Mouse (Mus musculus) CH12.LX (cell line): ENCODE data around the gene Cd300a. TPM values are rescaled to one million over a fixed set of nuclear protein-coding genes. Genes with fewer than 3 reads are reported as not detected.

Source experiments
- DNase-seq: peaks from one replicate; pipeline ENCODE4 v3.0.0-alpha.2; 2013; ENCODE audit errors: extremely low read depth
- H3K27ac ChIP-seq: 2 replicates; pipeline ENCODE4 v1.5.1; 2012; ENCODE audit warnings: low read depth, mild to moderate bottlenecking, control low read depth, moderate library complexity; ENCODE audit not compliant: insufficient read depth
- H3K27me3 ChIP-seq: replicated peaks from 2 replicates; pipeline ENCODE3; 2012; ENCODE audit warnings: inconsistent platforms
- H3K36me3 ChIP-seq, 2 experiments: replicated peaks in 1 of 2; 2 replicates each; pipeline versions ENCODE3 to v1.6.1; 2012; ENCODE audit warnings: inconsistent platforms in 1 of 2, low read length in 1 of 2, mild to moderate bottlenecking in 1 of 2, mixed read lengths in 1 of 2, moderate library complexity in 1 of 2; ENCODE audit not compliant: control insufficient read depth in 1 of 2, insufficient read depth in 1 of 2
- H3K4me1 ChIP-seq, 2 experiments: 2 replicates each; pipeline ENCODE4 v1.6.1; 2012; ENCODE audit warnings: inconsistent platforms in 1 of 2, moderate library complexity in 1 of 2; ENCODE audit not compliant: insufficient read depth in 2 of 2, control insufficient read depth in 1 of 2
- H3K4me2 ChIP-seq: 2 replicates; pipeline ENCODE4 v1.6.1; 2012; ENCODE audit warnings: low read depth, mild to moderate bottlenecking, control low read depth; ENCODE audit not compliant: poor library complexity, insufficient read depth, severe bottlenecking
- H3K4me3 ChIP-seq, 3 experiments: fragments of 150-350 bp in 1 of 3; sonication (generic) in 1 of 3; replicated peaks in 1 of 3; 2 replicates each; pipeline versions ENCODE3 to v1.5.1; 2011 to 2012; ENCODE audit warnings: low read depth in 2 of 3, low read length in 2 of 3, mild to moderate bottlenecking in 2 of 3, moderate library complexity in 2 of 3, control low read depth in 1 of 3, improper control_type of control experiment in 1 of 3, inconsistent platforms in 1 of 3, mixed read lengths in 1 of 3; ENCODE audit not compliant: poor library complexity in 1 of 3
- H3K79me2 ChIP-seq: replicated peaks from 2 replicates; pipeline ENCODE4 v1.6.1; 2012; ENCODE audit warnings: mild to moderate bottlenecking, moderate library complexity; ENCODE audit not compliant: control insufficient read depth, poor library complexity, insufficient read depth, severe bottlenecking; ENCODE audit errors: extremely low read depth
- H3K9ac ChIP-seq: 2 replicates; pipeline ENCODE4 v1.6.1; 2012; ENCODE audit warnings: low read depth, mild to moderate bottlenecking, control low read depth, moderate library complexity; ENCODE audit not compliant: insufficient read depth
- H3K9me3 ChIP-seq: replicated peaks from 2 replicates; pipeline ENCODE3; 2012; ENCODE audit warnings: low read length, inconsistent platforms, mixed read lengths
- BHLHE40 ChIP-seq: IDR thresholded peaks from 2 replicates; pipeline ENCODE4 v1.6.1; 2011; ENCODE audit warnings: mild to moderate bottlenecking, low read depth, low read length, improper control_type of control experiment
- EP300 ChIP-seq: IDR thresholded peaks from 2 replicates; pipeline ENCODE4 v1.6.1; 2011; ENCODE audit warnings: low read length, improper control_type of control experiment
- ETS1 ChIP-seq: conservative IDR thresholded peaks from 2 replicates; pipeline ENCODE4 v1.6.1; 2012; ENCODE audit warnings: low read depth, mild to moderate bottlenecking, inconsistent platforms, low read length, improper control_type of control experiment, moderate library complexity
- GABPA ChIP-seq: IDR thresholded peaks from 2 replicates; pipeline ENCODE4 v1.6.1; 2012; ENCODE audit warnings: low read depth, low read length, improper control_type of control experiment, inconsistent platforms; ENCODE audit not compliant: insufficient replicate concordance
- JUN ChIP-seq: IDR thresholded peaks from 2 replicates; pipeline ENCODE4 v1.6.1; 2011; ENCODE audit warnings: low read depth, mild to moderate bottlenecking, low read length, improper control_type of control experiment, moderate library complexity; ENCODE audit not compliant: insufficient read depth
- JUND ChIP-seq: conservative IDR thresholded peaks from 2 replicates; pipeline ENCODE4 v1.6.1; 2011; ENCODE audit warnings: low read depth, low read length, improper control_type of control experiment
- MAX ChIP-seq: IDR thresholded peaks from 2 replicates; pipeline ENCODE4 v1.6.1; 2011; ENCODE audit warnings: low read length, improper control_type of control experiment
- MEF2A ChIP-seq: IDR thresholded peaks from 2 replicates; pipeline ENCODE4 v1.6.1; 2014; ENCODE audit warnings: low read depth, mild to moderate bottlenecking, inconsistent platforms, low read length, improper control_type of control experiment, borderline replicate concordance
- MXI1 ChIP-seq: IDR thresholded peaks from 2 replicates; pipeline ENCODE4 v1.6.1; 2011; ENCODE audit warnings: mild to moderate bottlenecking, low read depth, low read length, improper control_type of control experiment
- NELFE ChIP-seq: IDR thresholded peaks from 2 replicates; pipeline ENCODE4 v1.6.1; 2011; ENCODE audit warnings: low read depth, low read length, improper control_type of control experiment
- POLR2AphosphoS2 ChIP-seq: IDR thresholded peaks from 2 replicates; pipeline ENCODE4 v1.6.1; 2011; ENCODE audit warnings: low read depth, low read length, improper control_type of control experiment
- RAD21 ChIP-seq: IDR thresholded peaks from 2 replicates; pipeline ENCODE4 v1.6.1; 2011; ENCODE audit warnings: low read depth, mild to moderate bottlenecking, low read length, improper control_type of control experiment, moderate library complexity
- RCOR1 ChIP-seq: conservative IDR thresholded peaks from 2 replicates; pipeline ENCODE4 v1.6.1; 2012; ENCODE audit warnings: low read depth, mild to moderate bottlenecking, inconsistent platforms, low read length, improper control_type of control experiment
- UBTF ChIP-seq: IDR thresholded peaks from 2 replicates; pipeline ENCODE4 v1.6.1; 2012; ENCODE audit warnings: low read depth, mild to moderate bottlenecking, inconsistent platforms, low read length, improper control_type of control experiment, moderate library complexity
- USF2 ChIP-seq: conservative IDR thresholded peaks from 2 replicates; pipeline ENCODE4 v1.6.1; 2011; ENCODE audit warnings: low read depth, low read length, improper control_type of control experiment
- ZKSCAN1 ChIP-seq: IDR thresholded peaks from 2 replicates; pipeline ENCODE4 v1.6.1; 2012; ENCODE audit warnings: low read depth, inconsistent platforms, low read length, improper control_type of control experiment, borderline replicate concordance
- ZMIZ1 ChIP-seq: IDR thresholded peaks from 2 replicates; pipeline ENCODE4 v1.6.1; 2012; ENCODE audit warnings: low read depth, mild to moderate bottlenecking, inconsistent platforms, low read length, improper control_type of control experiment
- dilution Hi-C: fragments of 300-500 bp; cut with MboI; formaldehyde crosslinking; loops from 2 replicates; pipeline ENCODE4 v1.14.3; 2020; ENCODE audit warnings: low sequenced_read_pairs; ENCODE audit not compliant: extremely low pct_unique_long_range_greater_than_20kb, extremely low pct_ligation_motif_present
- in situ Hi-C: fragments of 300-500 bp; cut with MboI; formaldehyde crosslinking; loops from 3 replicates; pipeline ENCODE4 v1.14.3; 2019; ENCODE audit warnings: low sequenced_read_pairs, low pct_ligation_motif_present, low pct_unique_long_range_greater_than_20kb, mixed read lengths
- polyA plus RNA-seq: library from polyadenylated mRNA; unstranded; fragments of >175 nt; gene quantifications from 2 replicates; pipeline ENCODE4 v1.2.1, GENCODE M21; 2012; ENCODE audit warnings: low read depth; ENCODE audit not compliant: insufficient read length
- total RNA-seq, 2 experiments: library from RNA; depleted of rRNA; stranded (reverse); fragments of 300-350 nt in 1 of 2; fragments of >200 nt in 1 of 2; gene quantifications; 2 replicates each; pipeline ENCODE4 v1.2.3; 2012 to 2014

Cd300a gene
- total and polyA plus RNA-seq, 3 experiments, result 0.13 to 1.0 (median 0.32) TPM

DNA sequence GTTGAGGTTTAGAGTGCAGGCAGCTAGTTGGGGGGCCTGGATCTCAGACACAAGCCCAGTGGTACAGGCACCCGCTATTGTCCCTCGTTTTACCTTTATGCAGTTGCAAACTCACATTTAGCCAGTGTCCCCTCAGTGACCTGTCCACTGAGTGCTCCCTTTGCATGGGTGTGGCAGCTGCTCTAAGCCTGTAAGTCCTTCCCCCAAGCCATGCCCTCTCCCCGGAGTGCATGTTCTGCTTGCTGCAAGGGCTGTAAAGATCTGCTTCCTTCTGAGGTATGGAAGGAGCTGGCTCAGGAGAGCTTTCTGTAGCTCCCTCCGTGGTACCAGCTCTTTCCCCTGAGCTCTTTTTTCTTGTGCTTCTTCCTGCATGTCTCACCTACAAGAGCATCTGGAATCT, 43.8 kb downstream of the Cd300a start:
- Histone ChIP-seq H3K27me3 (peaks cover 76% of the 10 kb centered on the region), H3K9ac (no peak overlapping the region), H3K4me2 (no peak overlapping the region), H3K79me2 (no peaks in the 10 kb centered on the region), H3K27ac (no peak overlapping the region), H3K9me3 (peaks cover 4% of the 10 kb centered on the region), H3K4me3 (no peak overlapping the region), H3K4me1 (no peaks in the 10 kb centered on the region), H3K36me3 (no peaks in the 10 kb centered on the region)
- no peak for TF ChIP-seq MEF2A
- no peak for TF ChIP-seq JUN
- TF ChIP-seq RAD21, result no peak
- no peak for TF ChIP-seq RCOR1
- no peak for TF ChIP-seq MAX
- no peak for TF ChIP-seq ZKSCAN1
- no peak for TF ChIP-seq ZMIZ1
- no peak for TF ChIP-seq EP300
- no peak for TF ChIP-seq GABPA
- no peak for TF ChIP-seq JUND
- in situ Hi-C loops, result no loop called here
- DNase-seq, result no peak
- dilution Hi-C loops, result no loop called here

DNA sequence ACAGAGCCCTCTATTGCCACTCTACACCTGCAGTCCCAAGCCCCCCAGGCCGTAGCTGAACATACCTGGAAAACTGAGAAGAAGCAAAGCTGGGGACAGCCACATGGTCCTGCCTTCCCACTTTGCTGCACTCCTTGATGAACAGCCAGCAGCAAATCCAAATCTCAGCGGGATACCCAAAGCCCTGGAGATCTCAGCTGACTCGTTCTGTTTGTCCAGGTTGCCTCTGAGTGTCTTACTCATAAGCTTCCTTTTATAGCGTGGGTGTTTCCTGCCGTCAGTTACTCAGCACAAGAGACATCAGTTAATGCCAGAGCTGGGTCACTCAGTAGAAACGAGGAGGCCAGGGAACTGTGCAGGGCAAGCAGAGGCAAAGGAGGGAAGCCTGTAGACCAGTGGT, 44.3 kb downstream of the Cd300a start, which contains the start of gene Cd300lb:
Cd300lb (minus strand) TSS at position 243 of the 400 bp plus-strand sequence.
- no peak for DNase-seq
- peaks cover 4% of the 10 kb centered on the region for H3K9me3 ChIP-seq
- no peak within 1 kb of the TSS for H3K4me3 ChIP-seq
- no peak within 1 kb of the TSS for H3K9ac ChIP-seq
- H3K79me2 ChIP-seq, result no peaks in the 10 kb centered on the region
- H3K4me1 ChIP-seq, result no peaks in the 10 kb centered on the region
- dilution Hi-C loops (no loop called here), in situ Hi-C loops (no loop called here)
- no peaks in the 10 kb centered on the region for H3K36me3 ChIP-seq
- TF ChIP-seq POLR2AphosphoS2 (no peak), MEF2A (no peak), BHLHE40 (no peak), EP300 (no peak), RCOR1 (no peak), USF2 (no peak), MXI1 (no peak), NELFE (no peak), ETS1 (no peak), UBTF (no peak)
- no peak within 1 kb of the TSS for H3K4me2 ChIP-seq
- H3K27me3 ChIP-seq, result peaks cover 73% of the 10 kb centered on the region
- no peak within 1 kb of the TSS for H3K27ac ChIP-seq

Other genes starting within 250 kb of the Cd300a start
- gene Rpl38, start 221.5 kb upstream of the Cd300a start, total RNA-seq (2012; rRNA removed), result 5,484 and 5,556 TPM in 2 replicates
- 3,381 and 4,204 TPM in 2 replicates for gene Rpl38, start 221.5 kb upstream of the Cd300a start, total RNA-seq (2014; rRNA removed)
- 1,021 and 1,435 TPM in 2 replicates for gene Rpl38, start 221.5 kb upstream of the Cd300a start, polyA plus RNA-seq
- gene Ttyh2, start 214.6 kb upstream of the Cd300a start, total RNA-seq (2012; rRNA removed), result 1.4 TPM in 2 replicates
- 0.82 and 1.2 TPM in 2 replicates for gene Ttyh2, start 214.6 kb upstream of the Cd300a start, total RNA-seq (2014; rRNA removed)
- 2.4 TPM in 2 replicates for gene Ttyh2, start 214.6 kb upstream of the Cd300a start, polyA plus RNA-seq
- gene Dnaic2, start 162.6 kb upstream of the Cd300a start, total RNA-seq (2012; rRNA removed), result 0.17 and 0.59 TPM in 2 replicates
- 0.93 and 1.2 TPM in 2 replicates for gene Dnaic2, start 162.6 kb upstream of the Cd300a start, total RNA-seq (2014; rRNA removed)
- gene Dnaic2, start 162.6 kb upstream of the Cd300a start, polyA plus RNA-seq, result 0.45 and 0.83 TPM in 2 replicates
- 5.8 and 8.2 TPM in 2 replicates for gene Kif19a, start 124.7 kb upstream of the Cd300a start, total RNA-seq (2012; rRNA removed)
- 0.66 and 1.9 TPM in 2 replicates for gene Kif19a, start 124.7 kb upstream of the Cd300a start, total RNA-seq (2014; rRNA removed)
- 0.68 and 1.4 TPM in 2 replicates for gene Kif19a, start 124.7 kb upstream of the Cd300a start, polyA plus RNA-seq
- gene Btbd17, start 94.1 kb upstream of the Cd300a start, total RNA-seq (2012; rRNA removed), result not detected in 2 replicates
- gene Btbd17, start 94.1 kb upstream of the Cd300a start, total RNA-seq (2014; rRNA removed), result not detected in 2 replicates
- not detected in 2 replicates for gene Btbd17, start 94.1 kb upstream of the Cd300a start, polyA plus RNA-seq
- gene Gpr142, start 91.1 kb upstream of the Cd300a start, total RNA-seq (2012; rRNA removed), result not detected in 2 replicates
- not detected in 2 replicates for gene Gpr142, start 91.1 kb upstream of the Cd300a start, total RNA-seq (2014; rRNA removed)
- not detected in 2 replicates for gene Gpr142, start 91.1 kb upstream of the Cd300a start, polyA plus RNA-seq
- not detected in 2 replicates for gene Gprc5c, start 38.9 kb upstream of the Cd300a start, total RNA-seq (2012; rRNA removed)
- gene Gprc5c, start 38.9 kb upstream of the Cd300a start, total RNA-seq (2014; rRNA removed), result not detected in 2 replicates
- not detected in 2 replicates for gene Gprc5c, start 38.9 kb upstream of the Cd300a start, polyA plus RNA-seq
- not detected in 2 replicates for gene Cd300lb, start 44.3 kb downstream of the Cd300a start, total RNA-seq (2012; rRNA removed)
- not detected in 2 replicates for gene Cd300lb, start 44.3 kb downstream of the Cd300a start, total RNA-seq (2014; rRNA removed)
- not detected in 2 replicates for gene Cd300lb, start 44.3 kb downstream of the Cd300a start, polyA plus RNA-seq
- gene Cd300c, start 79.1 kb downstream of the Cd300a start, total RNA-seq (2012; rRNA removed), result not detected in 2 replicates
- not detected in 2 replicates for gene Cd300c, start 79.1 kb downstream of the Cd300a start, total RNA-seq (2014; rRNA removed)
- 0.40 TPM in 1 of 2 replicates, not detected in the other for gene Cd300c, start 79.1 kb downstream of the Cd300a start, polyA plus RNA-seq
- gene Cd300ld, start 99.9 kb downstream of the Cd300a start, total RNA-seq (2012; rRNA removed), result 0.17 and 0.25 TPM in 2 replicates
- 0.16 and 0.26 TPM in 2 replicates for gene Cd300ld, start 99.9 kb downstream of the Cd300a start, total RNA-seq (2014; rRNA removed)
- 0.25 and 0.50 TPM in 2 replicates for gene Cd300ld, start 99.9 kb downstream of the Cd300a start, polyA plus RNA-seq
- gene Cd300c2, start 111.8 kb downstream of the Cd300a start, total RNA-seq (2012; rRNA removed), result not detected in 2 replicates
- gene Cd300c2, start 111.8 kb downstream of the Cd300a start, total RNA-seq (2014; rRNA removed), result not detected in 2 replicates
- not detected in 2 replicates for gene Cd300c2, start 111.8 kb downstream of the Cd300a start, polyA plus RNA-seq
- gene Cd300ld2, start 126.2 kb downstream of the Cd300a start, total RNA-seq (2012; rRNA removed), result not detected in 2 replicates
- gene Cd300ld2, start 126.2 kb downstream of the Cd300a start, total RNA-seq (2014; rRNA removed), result not detected in 2 replicates
- not detected in 2 replicates for gene Cd300ld2, start 126.2 kb downstream of the Cd300a start, polyA plus RNA-seq
- gene Cd300ld4, start 137.0 kb downstream of the Cd300a start, total RNA-seq (2012; rRNA removed), result not detected in 2 replicates
- gene Cd300ld4, start 137.0 kb downstream of the Cd300a start, total RNA-seq (2014; rRNA removed), result not detected in 2 replicates
- not detected in 2 replicates for gene Cd300ld4, start 137.0 kb downstream of the Cd300a start, polyA plus RNA-seq
- gene Cd300ld5, start 147.7 kb downstream of the Cd300a start, total RNA-seq (2012; rRNA removed), result not detected in 2 replicates
- gene Cd300ld5, start 147.7 kb downstream of the Cd300a start, total RNA-seq (2014; rRNA removed), result not detected in 2 replicates
- gene Cd300ld5, start 147.7 kb downstream of the Cd300a start, polyA plus RNA-seq, result not detected in 2 replicates
- gene Cd300ld3, start 158.4 kb downstream of the Cd300a start, total RNA-seq (2012; rRNA removed), result 0.17 and 0.42 TPM in 2 replicates
- gene Cd300ld3, start 158.4 kb downstream of the Cd300a start, total RNA-seq (2014; rRNA removed), result not detected in 2 replicates
- gene Cd300ld3, start 158.4 kb downstream of the Cd300a start, polyA plus RNA-seq, result 0.37 TPM in 1 of 2 replicates, not detected in the other
- gene Cd300e, start 172.1 kb downstream of the Cd300a start, total RNA-seq (2012; rRNA removed), result not detected in 2 replicates
- not detected in 2 replicates for gene Cd300e, start 172.1 kb downstream of the Cd300a start, total RNA-seq (2014; rRNA removed)
- not detected in 2 replicates for gene Cd300e, start 172.1 kb downstream of the Cd300a start, polyA plus RNA-seq
- 3.6 and 4.5 TPM in 2 replicates for gene Rab37, start 201.4 kb downstream of the Cd300a start, total RNA-seq (2012; rRNA removed)
- gene Rab37, start 201.4 kb downstream of the Cd300a start, total RNA-seq (2014; rRNA removed), result 2.0 and 2.2 TPM in 2 replicates
- gene Rab37, start 201.4 kb downstream of the Cd300a start, polyA plus RNA-seq, result 2.2 and 2.3 TPM in 2 replicates
- gene Cd300lf, start 244.0 kb downstream of the Cd300a start, total RNA-seq (2012; rRNA removed), result 35.3 and 36.1 TPM in 2 replicates
- 13.5 and 15.5 TPM in 2 replicates for gene Cd300lf, start 244.0 kb downstream of the Cd300a start, total RNA-seq (2014; rRNA removed)
- 36.9 and 38.9 TPM in 2 replicates for gene Cd300lf, start 244.0 kb downstream of the Cd300a start, polyA plus RNA-seq